Mouse (Mus musculus) layer of hippocampus, postnatal 36 days (tissue): ENCODE data around the gene Map4. TPM values are rescaled to one million over a fixed set of nuclear protein-coding genes. Genes with fewer than 3 reads are reported as not detected.

Experiments used
- DNase-seq, 2 experiments: peaks; one replicate each; pipeline ENCODE4 v3.0.0; 2022
- total RNA-seq, 2 experiments: library from RNA; stranded (reverse); gene quantifications; 2 replicates each; pipeline ENCODE4 v1.2.3; 2021

Gene Map4
- 100 to 1,000 TPM; 555 to 604 TPM for total RNA-seq

GRCm38 (mm10) chr9:109931257-109932171 lies at the start of gene Map4:
Map4 (plus strand) TSS chr9:109931460.
- peak; percentile 99 for DNase-seq

GRCm38 (mm10) chr9:109886259-109886658 lies 45.0 kb upstream of the Map4 start:
- DNase-seq: no peak

- no peak for DNase-seq
Measured at GRCm38 (mm10) chr9:109887321-109887720, 43.9 kb upstream of the Map4 start.

GRCm38 (mm10) chr9:109891501-109891900 lies 39.8 kb upstream of the Map4 start:
- DNase-seq: no peak

- DNase-seq: peak; percentile 64
Measured at GRCm38 (mm10) chr9:109892651-109893250, 38.5 kb upstream of the Map4 start.

GRCm38 (mm10) chr9:109894413-109895090 lies 36.7 kb upstream of the Map4 start:
- peak; percentile 52 to 64 for DNase-seq

GRCm38 (mm10) chr9:109895593-109895992 lies 35.7 kb upstream of the Map4 start:
- DNase-seq: no peak

GRCm38 (mm10) chr9:109896253-109897150 lies 34.8 kb upstream of the Map4 start:
- no peak for DNase-seq

- DNase-seq: no peak
Measured at GRCm38 (mm10) chr9:109898027-109898426, 33.2 kb upstream of the Map4 start.

- DNase-seq: no peak
Measured at GRCm38 (mm10) chr9:109899361-109899760, 31.9 kb upstream of the Map4 start.

GRCm38 (mm10) chr9:109899774-109900173 lies 31.5 kb upstream of the Map4 start:
- no peak for DNase-seq

GRCm38 (mm10) chr9:109900604-109901003 lies 30.7 kb upstream of the Map4 start:
- DNase-seq: no peak

- DNase-seq: no peak
Measured at GRCm38 (mm10) chr9:109902246-109902645, 29.0 kb upstream of the Map4 start.

- DNase-seq: no peak
Measured at GRCm38 (mm10) chr9:109902740-109903139, 28.5 kb upstream of the Map4 start.

GRCm38 (mm10) chr9:109907300-109907699 lies 24.0 kb upstream of the Map4 start:
- no peak for DNase-seq

GRCm38 (mm10) chr9:109907774-109908465 lies 23.3 kb upstream of the Map4 start:
- no peak for DNase-seq

- DNase-seq: no peak
Measured at GRCm38 (mm10) chr9:109909102-109909501, 22.2 kb upstream of the Map4 start.

GRCm38 (mm10) chr9:109909926-109910325 lies 21.3 kb upstream of the Map4 start:
- DNase-seq: no peak

GRCm38 (mm10) chr9:109911779-109912178 lies 19.5 kb upstream of the Map4 start:
- DNase-seq: no peak

GRCm38 (mm10) chr9:109914269-109914926 lies 16.9 kb upstream of the Map4 start:
- DNase-seq: no peak

- DNase-seq: no peak
Measured at GRCm38 (mm10) chr9:109917931-109918330, 13.3 kb upstream of the Map4 start.
